In genomic region chr16:44538401-44539395, GRCm38 (mm10) we compare ENCODE assay signal across 9 mouse cellular contexts. TPM values are rescaled to one million over a fixed set of nuclear protein-coding genes. Genes with fewer than 3 reads are reported as not detected.
DNase-seq lines count a peak whose midpoint lies in the region; ATAC-seq and TF ChIP-seq lines count a peak whose summit lies in the region.
"Had no signal": no experiment of that assay in that cellular context is flagged by ENCODE, and none has a peak within 500 bp of the region (broad histone marks: within the 10 kb centered on the region; RNA-seq: fewer than 3 reads in every experiment).

No protein-coding gene starts in this region.

- H3K4me3 ChIP-seq in kidney, postnatal 0 days (replicated peaks; ENCODE audit: low read depth, low read length): no peak overlapping the region
- no peak overlapping the region; the same call in 1 of the 2 replicates for H3K4me3 ChIP-seq in embryonic facial prominence, embryonic 15.5 days (replicated peaks)
- H3K4me3 ChIP-seq in hindbrain, embryonic 15.5 days: no peak overlapping the region
- H3K4me3 ChIP-seq in neural tube, embryonic 12.5 days: no peak overlapping the region

- H3K36me3 ChIP-seq in kidney, postnatal 0 days (ENCODE audit: insufficient read depth, low read length): no peaks in the 10 kb centered on the region
- no peaks in the 10 kb centered on the region for H3K36me3 ChIP-seq in embryonic facial prominence, embryonic 15.5 days
- H3K36me3 ChIP-seq in hindbrain, embryonic 15.5 days: no peaks in the 10 kb centered on the region
- no peaks in the 10 kb centered on the region for H3K36me3 ChIP-seq in neural tube, embryonic 12.5 days

- no peak for TF ChIP-seq CTCF in kidney, postnatal 0 days (IDR thresholded peaks at IDR 0.05; ENCODE audit: low read depth)

- no peaks in the 10 kb centered on the region for H3K9me3 ChIP-seq in kidney, postnatal 0 days (replicated peaks; ENCODE audit: low read length)
- H3K9me3 ChIP-seq in embryonic facial prominence, embryonic 15.5 days (replicated peaks): no peaks in the 10 kb centered on the region
- no peaks in the 10 kb centered on the region for H3K9me3 ChIP-seq in hindbrain, embryonic 15.5 days
- H3K9me3 ChIP-seq in neural tube, embryonic 12.5 days: no peaks in the 10 kb centered on the region

- H3K27ac ChIP-seq in kidney, postnatal 0 days: 0 out of 2 replicates have a peak overlapping the region, but pooled peaks have one; percentile 50
- peak overlapping the region; percentile 60 for H3K27ac ChIP-seq in embryonic facial prominence, embryonic 15.5 days (replicated peaks)
- peak overlapping the region; percentile 9; the same call in 1 of the 2 replicates for H3K27ac ChIP-seq in hindbrain, embryonic 15.5 days (replicated peaks)
- no peak overlapping the region for H3K27ac ChIP-seq in neural tube, embryonic 12.5 days

- whole genome bisulfite sequencing in kidney, postnatal 0 days: 38% methylated on average over 16 of the region's 16 CpGs
- 35% methylated on average over 16 of the region's 16 CpGs for WGBS in embryonic facial prominence, embryonic 15.5 days
- WGBS in hindbrain, embryonic 15.5 days: 42% methylated on average over 16 of the region's 16 CpGs
- WGBS in neural tube, embryonic 12.5 days: 47% methylated on average over 16 of the region's 16 CpGs

- ATAC-seq in kidney, postnatal 0 days (replicated peaks; ENCODE audit: low FRiP score, low read depth): peak; percentile 50; the same call in 1 of the 2 replicates
- ATAC-seq in embryonic facial prominence, embryonic 15.5 days (ENCODE audit: insufficient number of reproducible peaks, low FRiP score, low TSS enrichment, low read depth): no peak
- 0 out of 2 replicates have a peak, but pooled peaks have one; percentile 27 for ATAC-seq in hindbrain, embryonic 15.5 days (ENCODE audit: low FRiP score, low read depth)
- ATAC-seq in neural tube, embryonic 12.5 days (ENCODE audit: low FRiP score, low read depth): peak; percentile 22; the same call in 1 of the 2 replicates

- no peaks in the 10 kb centered on the region for H3K27me3 ChIP-seq in kidney, postnatal 0 days (ENCODE audit: insufficient read depth, low read length)
- H3K27me3 ChIP-seq in embryonic facial prominence, embryonic 15.5 days: no peaks in the 10 kb centered on the region
- no peaks in the 10 kb centered on the region for H3K27me3 ChIP-seq in hindbrain, embryonic 15.5 days
- H3K27me3 ChIP-seq in neural tube, embryonic 12.5 days (replicated peaks): no peaks in the 10 kb centered on the region

- H3K9ac ChIP-seq in kidney, postnatal 0 days (ENCODE audit: low read depth, low read length): 0 out of 2 replicates have a peak overlapping the region, but pooled peaks have one; percentile 0
- H3K9ac ChIP-seq in embryonic facial prominence, embryonic 15.5 days: no peak overlapping the region
- H3K9ac ChIP-seq in hindbrain, embryonic 15.5 days: no peak overlapping the region
- no peak overlapping the region for H3K9ac ChIP-seq in neural tube, embryonic 12.5 days

- H3K4me1 ChIP-seq in kidney, postnatal 0 days (replicated peaks; ENCODE audit: insufficient read depth, low read length): peaks cover 34% of the 10 kb centered on the region
- H3K4me1 ChIP-seq in embryonic facial prominence, embryonic 15.5 days: peaks cover 81% of the 10 kb centered on the region
- peaks cover 47% of the 10 kb centered on the region for H3K4me1 ChIP-seq in hindbrain, embryonic 15.5 days (replicated peaks)
- H3K4me1 ChIP-seq in neural tube, embryonic 12.5 days: peaks cover 84% of the 10 kb centered on the region

- intact Hi-C loops in left cerebral cortex, postnatal 10 days (cut with DNase I): no loop called here

- peak overlapping the region; percentile 1; the same call in 1 of the 2 replicates for H3K4me2 ChIP-seq in kidney, postnatal 0 days (ENCODE audit: low read length)
- peak overlapping the region; percentile 19; the same call in 1 of the 2 replicates for H3K4me2 ChIP-seq in embryonic facial prominence, embryonic 15.5 days (replicated peaks)
- H3K4me2 ChIP-seq in hindbrain, embryonic 15.5 days: peak overlapping the region; percentile 10
- H3K4me2 ChIP-seq in neural tube, embryonic 12.5 days (replicated peaks): peak overlapping the region; percentile 31

- DNase-seq in kidney, postnatal 0 days (ENCODE audit: low spot score): no peak
- DNase-seq in kidney, postnatal 36 days: no peak
- DNase-seq in left cerebral cortex, postnatal 10 days (ENCODE audit: extremely low spot score in 1 of 2, low spot score in 2 of 2): no peak
- DNase-seq in frontal cortex, adult 2 months (ENCODE audit: extremely low spot score in 1 of 2, low spot score in 1 of 2): no peak
- no peak for DNase-seq in thymus, postnatal 14 days

RNA-seq across cellular contexts. Expression of gene Boc, which starts 20.0 kb away (rescaled TPM):
- 13.4 and 13.5 TPM in 2 replicates for polyA plus RNA-seq in kidney, postnatal 0 days (2015; fragmentation: Nextera tagmentation; extraction: Ambion mirVana)
- 42.3 and 49.1 TPM in 2 replicates for polyA plus RNA-seq in embryonic facial prominence, embryonic 15.5 days (2015; fragmentation: Nextera tagmentation; extraction: Ambion mirVana)
- 15.8 and 19.4 TPM in 2 replicates for polyA plus RNA-seq in hindbrain, embryonic 15.5 days (2015; fragmentation: Nextera tagmentation; extraction: Ambion mirVana)
- 32.1 and 34.3 TPM in 2 replicates for polyA plus RNA-seq in neural tube, embryonic 12.5 days (2016; fragmentation: Nextera tagmentation; extraction: Ambion mirVana)
- 10 to 100 TPM; 20.4 to 21.4 TPM for total RNA-seq in left cerebral cortex, postnatal 10 days (2021)
- polyA plus RNA-seq in frontal cortex, adult 2 months (2012; rRNA removed): 7.9 and 8.5 TPM in 2 replicates
- total RNA-seq: common myeloid progenitor, adult 5-6 weeks had no signal
